Mouse (Mus musculus) midbrain, embryonic 16.5 days (tissue): ENCODE measurements around the gene Upk1a. TPM values are rescaled to one million over a fixed set of nuclear protein-coding genes. Genes with fewer than 3 reads are reported as not detected.

Experiments used
- ATAC-seq: fragments of 200-750 bp; cut with Nextera tagmentation; 2 replicates; pipeline ENCODE4 v1.8.0; 2017; ENCODE audit warnings: moderate TSS enrichment
- H3K27ac ChIP-seq: fragments of 300-500 bp; sonication (generic); 2 replicates; pipeline ENCODE4 v1.5.1; 2014; ENCODE audit warnings: mild to moderate bottlenecking, low read length, mixed read lengths
- H3K27me3 ChIP-seq: fragments of 300-500 bp; sonication (generic); 2 replicates; pipeline ENCODE4 v1.6.1; 2014; ENCODE audit warnings: low read depth, low read length, mixed read lengths; ENCODE audit not compliant: control insufficient read depth, insufficient read depth
- H3K36me3 ChIP-seq: fragments of 300-500 bp; sonication (generic); 2 replicates; pipeline ENCODE4 v1.6.1; 2014; ENCODE audit warnings: mild to moderate bottlenecking, low read length, moderate library complexity, mixed read lengths; ENCODE audit not compliant: control insufficient read depth, insufficient read depth
- H3K4me1 ChIP-seq: fragments of 300-500 bp; sonication (generic); 2 replicates; pipeline ENCODE4 v1.6.1; 2014; ENCODE audit warnings: mild to moderate bottlenecking, low read length, mixed read lengths; ENCODE audit not compliant: control insufficient read depth, insufficient read depth
- H3K4me2 ChIP-seq: fragments of 300-500 bp; sonication (generic); 2 replicates; pipeline ENCODE4 v1.6.1; 2014; ENCODE audit warnings: mild to moderate bottlenecking, low read length, mixed read lengths
- H3K4me3 ChIP-seq: fragments of 300-500 bp; sonication (generic); 2 replicates; pipeline ENCODE4 v1.5.1; 2014; ENCODE audit warnings: low read depth, mild to moderate bottlenecking, low read length, moderate library complexity, mixed read lengths
- H3K9ac ChIP-seq: fragments of 300-500 bp; sonication (generic); 2 replicates; pipeline ENCODE4 v1.6.1; 2014; ENCODE audit warnings: low read depth, low read length, mixed read lengths
- H3K9me3 ChIP-seq: fragments of 300-500 bp; sonication (generic); replicated peaks from 2 replicates; pipeline ENCODE4 v1.6.1; 2014; ENCODE audit warnings: mild to moderate bottlenecking, low read length, mixed read lengths; ENCODE audit not compliant: control insufficient read depth, poor library complexity, severe bottlenecking
- WGBS: fragments of 180-500 bp; shearing (Covaris S2); extraction: QIAGEN DNeasy Blood & Tissue Kit; methylation state at CpG from one replicate; pipeline ENCODE4 v1.1.7; 2014; 5-methylcytosine and 5-hydroxymethylcytosine counted together
- polyA plus RNA-seq: library from polyadenylated mRNA; unstranded; fragments of >200 nt; fragmentation: Nextera tagmentation; extraction: Ambion mirVana; gene quantifications from 2 replicates; pipeline ENCODE4 v1.2.1, GENCODE M21; 2015

Gene Upk1a
- 0.29 and 0.46 TPM in 2 replicates for polyA plus RNA-seq

DNA sequence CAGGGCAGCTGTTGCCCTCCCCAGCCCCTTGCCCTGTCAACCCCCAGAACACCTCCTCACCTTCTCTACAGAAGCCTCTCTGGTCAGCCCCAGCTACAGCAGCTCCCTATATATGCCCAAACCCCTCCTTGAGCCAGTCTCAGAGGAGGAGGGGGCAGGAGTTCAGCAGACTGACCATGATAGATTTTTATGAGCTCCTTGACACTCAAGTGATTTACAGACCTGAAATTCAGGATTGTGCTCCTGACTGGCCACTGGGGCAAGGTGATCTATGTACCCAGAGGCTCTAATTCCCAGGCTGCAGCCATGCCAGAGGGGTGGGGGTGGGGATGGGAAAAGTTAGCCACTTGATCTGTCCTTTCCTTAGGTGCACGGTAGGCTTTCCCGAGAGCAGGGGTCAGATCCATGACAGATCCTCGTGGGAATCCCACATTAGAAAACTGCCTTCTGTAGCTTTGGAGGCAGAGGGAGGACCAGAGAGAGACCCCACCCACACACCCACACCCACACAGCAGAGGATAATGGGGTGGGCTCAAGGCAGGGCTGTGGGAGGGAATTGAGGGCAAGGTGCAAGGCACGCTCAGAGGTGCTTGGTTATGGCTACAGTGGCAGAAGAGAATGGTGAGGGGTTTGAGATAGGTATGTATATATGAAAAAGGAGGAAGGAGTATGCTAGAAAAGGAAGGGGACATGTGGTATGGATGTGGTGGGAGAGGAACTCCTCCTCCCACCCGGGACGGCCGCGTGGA lies at the start of gene Upk1a:
Upk1a (minus strand) TSS at position 194 of the 749 bp plus-strand sequence.
- H3K27ac ChIP-seq: no peak within 1 kb of the TSS
- H3K36me3 ChIP-seq: peaks cover 11% of the 10 kb centered on the region
- H3K4me3 ChIP-seq: no peak within 1 kb of the TSS
- no peaks in the 10 kb centered on the region for H3K4me1 ChIP-seq
- H3K9ac ChIP-seq: no peak within 1 kb of the TSS
- no peak for ATAC-seq
- no peaks in the 10 kb centered on the region for H3K27me3 ChIP-seq
- no peaks in the 10 kb centered on the region for H3K9me3 ChIP-seq
- WGBS: 83% methylated on average over 8 of the region's 8 CpGs
- H3K4me2 ChIP-seq: no peak within 1 kb of the TSS

DNA sequence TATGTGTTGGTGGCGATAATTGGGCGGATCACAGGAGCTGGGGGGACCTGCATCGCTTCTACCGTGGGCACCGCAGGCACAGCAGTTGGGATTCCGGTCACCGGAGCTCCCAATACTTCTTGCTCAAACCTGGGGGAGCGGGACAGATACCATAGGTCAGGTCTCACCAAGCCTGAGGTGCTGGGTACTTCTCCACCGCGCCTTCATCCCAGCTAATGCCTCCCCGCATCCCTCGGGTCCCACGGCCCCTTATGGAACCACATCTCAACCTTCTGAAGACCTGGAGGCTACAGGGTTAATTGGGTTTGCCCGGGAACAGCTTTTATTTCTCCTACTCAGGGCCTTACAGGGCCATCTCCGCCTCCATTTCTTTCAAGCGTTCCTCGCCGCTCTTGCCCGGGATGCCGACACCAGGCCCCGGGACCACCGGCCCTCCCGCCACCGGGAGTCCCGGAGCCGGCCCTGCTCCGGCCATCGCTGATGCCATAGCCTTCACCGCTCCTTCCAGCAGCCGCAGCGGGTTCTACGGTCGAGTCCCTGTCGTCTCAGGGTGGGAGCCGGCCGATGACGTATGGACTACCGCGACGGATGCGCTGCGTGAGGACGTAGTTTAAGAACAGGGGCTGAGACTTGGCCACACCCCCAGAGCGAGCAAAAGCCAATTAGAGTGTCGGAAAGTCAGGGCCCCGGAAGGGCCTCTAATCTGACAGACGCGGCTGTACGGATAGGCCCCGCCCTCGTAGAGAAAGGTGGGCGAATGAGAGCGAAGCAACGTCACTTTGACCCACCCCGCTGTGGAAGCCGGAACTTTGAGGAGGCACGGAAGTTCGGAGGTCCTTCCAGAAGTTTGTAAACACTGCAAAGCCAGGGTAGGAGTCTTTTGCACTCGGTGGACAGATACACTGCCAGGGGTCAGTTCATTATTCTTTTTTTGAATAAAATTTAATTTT lies 37.2 kb upstream of the Upk1a start, which contains the start of gene Rbm42:
Rbm42 (minus strand) TSS at position 727 of the 950 bp plus-strand sequence.
- Histone ChIP-seq H3K27ac (peak within 1 kb of the TSS; percentile 83), H3K27me3 (no peaks in the 10 kb centered on the region), H3K9ac (peak within 1 kb of the TSS; percentile 97), H3K9me3 (no peaks in the 10 kb centered on the region), H3K4me1 (peaks cover 12% of the 10 kb centered on the region), H3K4me2 (peak within 1 kb of the TSS; percentile 97), H3K4me3 (peak within 1 kb of the TSS; percentile 92), H3K36me3 (peaks cover 17% of the 10 kb centered on the region)
- whole genome bisulfite sequencing: 1% methylated on average over 59 of the region's 59 CpGs
- peak; percentile 99 for ATAC-seq

DNA sequence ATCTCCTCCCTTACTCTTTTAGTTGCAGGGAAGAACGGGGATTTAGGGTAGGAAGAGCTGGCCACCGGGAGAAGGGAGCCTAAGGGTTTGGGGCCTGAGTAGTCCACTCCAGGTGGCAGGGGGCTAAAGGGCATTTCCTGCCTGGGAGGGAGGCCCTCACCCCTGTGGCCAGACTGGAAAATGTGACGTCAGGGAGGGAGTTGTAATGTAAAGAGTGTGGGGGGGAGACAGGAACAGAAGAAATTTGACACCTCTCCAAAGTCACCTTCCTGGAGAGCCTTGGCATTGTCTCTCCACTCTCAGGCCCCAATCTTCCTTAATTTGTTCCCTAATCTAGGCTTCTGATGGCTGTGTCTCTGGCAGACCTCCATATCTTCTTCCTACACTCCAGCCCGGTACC lies 26.4 kb upstream of the Upk1a start:
- no peak for ATAC-seq
- H3K27me3 ChIP-seq: peaks cover 25% of the 10 kb centered on the region
- H3K4me2 ChIP-seq: no peak overlapping the region
- H3K9me3 ChIP-seq: no peaks in the 10 kb centered on the region
- H3K4me3 ChIP-seq: no peak overlapping the region
- WGBS: 31% methylated on average over 4 of the region's 4 CpGs
- H3K36me3 ChIP-seq: peaks cover 32% of the 10 kb centered on the region
- H3K9ac ChIP-seq: no peak overlapping the region
- H3K27ac ChIP-seq: no peak overlapping the region
- 0 out of 2 replicates have a peak, but pooled peaks cover 3% of the 10 kb centered on the region for H3K4me1 ChIP-seq

DNA sequence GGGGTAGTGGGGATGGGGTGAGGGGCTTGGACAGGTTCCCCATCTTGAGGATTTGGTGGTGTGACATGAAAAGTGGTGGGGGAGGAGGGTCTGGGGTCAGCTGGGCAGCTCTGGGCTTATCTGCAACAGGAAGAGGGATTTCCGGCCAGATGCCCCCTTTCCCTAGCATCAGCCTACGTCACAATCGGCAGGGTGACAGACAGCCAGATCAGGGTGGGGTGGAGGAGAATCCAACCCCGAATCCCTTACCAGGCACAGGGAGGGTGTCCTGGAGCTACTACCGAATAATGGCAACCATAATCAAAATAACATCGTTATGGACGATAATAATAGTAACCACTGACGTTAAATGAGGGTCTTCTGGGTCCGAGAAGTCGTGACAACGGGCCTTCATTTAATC lies 23.7 kb upstream of the Upk1a start:
- no peak for ATAC-seq
- WGBS: 32% methylated on average over 11 of the region's 11 CpGs
- H3K4me2 ChIP-seq: no peak overlapping the region
- no peaks in the 10 kb centered on the region for H3K9me3 ChIP-seq
- no peak overlapping the region for H3K9ac ChIP-seq
- peaks cover 7% of the 10 kb centered on the region; the same call in 1 of the 2 replicates for H3K36me3 ChIP-seq
- H3K27me3 ChIP-seq: peaks cover 50% of the 10 kb centered on the region
- H3K4me1 ChIP-seq: 0 out of 2 replicates have a peak, but pooled peaks cover 3% of the 10 kb centered on the region
- H3K27ac ChIP-seq: no peak overlapping the region
- no peak overlapping the region for H3K4me3 ChIP-seq

DNA sequence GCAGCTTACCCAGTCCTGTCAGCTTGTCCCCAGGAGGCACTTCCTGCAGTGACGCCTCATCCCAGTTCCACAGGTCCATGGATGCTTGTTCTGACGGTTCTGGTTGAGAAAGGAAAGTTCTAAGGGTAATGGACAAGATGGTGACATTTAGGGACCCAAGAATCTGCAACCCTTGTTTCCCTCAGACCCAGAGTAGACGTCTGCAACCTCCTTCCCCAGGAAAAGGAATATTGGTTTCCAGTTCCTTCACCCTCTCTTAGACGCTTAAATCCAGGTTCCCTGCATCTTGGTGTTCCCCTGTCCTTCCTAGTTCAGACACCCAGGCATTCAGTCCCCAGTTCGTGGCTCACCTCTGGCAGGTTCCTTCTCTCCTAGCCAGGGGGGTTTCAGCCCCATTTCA lies 23.1 kb upstream of the Upk1a start, which contains the start of gene Etv2:
Etv2 (minus strand) TSS at position 101 of the 400 bp plus-strand sequence.
- no peaks in the 10 kb centered on the region for H3K9me3 ChIP-seq
- 0 out of 2 replicates have a peak, but pooled peaks cover 3% of the 10 kb centered on the region for H3K4me1 ChIP-seq
- no peak within 1 kb of the TSS for H3K9ac ChIP-seq
- peaks cover 55% of the 10 kb centered on the region for H3K27me3 ChIP-seq
- H3K4me2 ChIP-seq: 0 out of 2 replicates have a peak within 1 kb of the TSS, but pooled peaks have one; percentile 17
- H3K27ac ChIP-seq: no peak within 1 kb of the TSS
- WGBS: 4% methylated on average over 5 of the region's 5 CpGs
- no peak within 1 kb of the TSS for H3K4me3 ChIP-seq
- peaks cover 3% of the 10 kb centered on the region; the same call in 1 of the 2 replicates for H3K36me3 ChIP-seq
- no peak for ATAC-seq

DNA sequence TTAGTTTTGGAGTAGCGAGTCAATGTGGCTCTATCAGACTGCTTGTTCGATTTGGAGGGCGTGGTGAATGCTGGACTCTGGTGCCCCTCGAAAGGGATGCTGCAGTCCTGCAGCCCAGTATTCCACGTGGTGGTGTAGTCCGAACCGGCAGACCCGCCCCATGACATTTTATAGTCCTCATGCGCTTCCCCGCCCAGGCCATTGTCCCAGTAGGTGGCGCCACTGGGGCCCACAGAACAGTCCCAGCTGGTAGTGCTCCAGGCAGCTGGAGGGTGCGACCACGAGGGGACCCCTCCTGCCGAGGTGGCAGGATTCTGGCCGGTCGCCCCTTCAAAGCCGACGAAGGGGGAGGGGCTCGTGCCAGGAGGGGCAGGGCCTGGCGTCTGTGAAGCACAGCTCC lies 22.0 kb upstream of the Upk1a start:
- H3K9me3 ChIP-seq: no peaks in the 10 kb centered on the region
- 0 out of 2 replicates have a peak overlapping the region, but pooled peaks have one; percentile 17 for H3K4me2 ChIP-seq
- no peaks in the 10 kb centered on the region for H3K36me3 ChIP-seq
- 0 out of 2 replicates have a peak, but pooled peaks cover 3% of the 10 kb centered on the region for H3K4me1 ChIP-seq
- no peak overlapping the region for H3K4me3 ChIP-seq
- no peak; the same call in 1 of the 2 replicates for ATAC-seq
- WGBS: under 1% methylated on average over 20 of the region's 20 CpGs
- no peak overlapping the region for H3K9ac ChIP-seq
- peaks cover 59% of the 10 kb centered on the region for H3K27me3 ChIP-seq
- no peak overlapping the region for H3K27ac ChIP-seq

DNA sequence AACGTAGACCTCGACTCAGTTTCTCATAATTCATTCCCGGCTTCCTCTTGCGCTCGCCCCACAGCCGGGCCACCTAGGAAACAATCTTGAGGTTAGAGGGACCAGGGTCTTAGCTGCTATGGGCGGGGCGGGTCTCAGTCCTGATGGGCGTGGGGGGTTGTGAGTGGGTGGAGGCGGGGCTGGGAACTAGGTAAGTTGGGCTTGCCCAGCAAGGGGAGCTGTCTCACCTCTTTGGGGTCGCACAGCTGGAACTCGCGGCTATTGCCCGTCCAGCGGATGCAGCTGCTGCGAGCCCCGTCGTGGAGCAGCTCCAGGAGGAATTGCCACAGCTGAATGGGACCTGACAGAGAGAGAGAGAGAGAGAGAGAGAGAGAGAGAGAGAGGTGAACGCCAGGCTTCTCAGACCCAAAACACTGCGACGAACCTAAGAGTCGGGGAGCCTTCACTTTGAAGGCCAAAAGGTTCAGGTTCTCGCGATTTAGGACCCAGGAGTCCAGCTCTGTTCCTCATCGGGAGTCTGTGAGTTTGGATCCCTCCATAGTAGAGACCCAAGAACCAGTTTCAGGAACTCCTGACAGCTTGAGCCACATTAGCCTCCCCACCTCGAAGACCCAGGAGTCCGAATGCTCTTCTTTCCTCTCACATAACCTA lies 21.2 kb upstream of the Upk1a start:
- no peak overlapping the region for H3K4me2 ChIP-seq
- H3K27ac ChIP-seq: no peak overlapping the region
- H3K27me3 ChIP-seq: peaks cover 62% of the 10 kb centered on the region
- no peak for ATAC-seq
- no peak overlapping the region for H3K9ac ChIP-seq
- 0 out of 2 replicates have a peak, but pooled peaks cover 3% of the 10 kb centered on the region for H3K4me1 ChIP-seq
- 4% methylated on average over 27 of the region's 27 CpGs for WGBS
- no peaks in the 10 kb centered on the region for H3K36me3 ChIP-seq
- H3K4me3 ChIP-seq: no peak overlapping the region
- no peaks in the 10 kb centered on the region for H3K9me3 ChIP-seq

DNA sequence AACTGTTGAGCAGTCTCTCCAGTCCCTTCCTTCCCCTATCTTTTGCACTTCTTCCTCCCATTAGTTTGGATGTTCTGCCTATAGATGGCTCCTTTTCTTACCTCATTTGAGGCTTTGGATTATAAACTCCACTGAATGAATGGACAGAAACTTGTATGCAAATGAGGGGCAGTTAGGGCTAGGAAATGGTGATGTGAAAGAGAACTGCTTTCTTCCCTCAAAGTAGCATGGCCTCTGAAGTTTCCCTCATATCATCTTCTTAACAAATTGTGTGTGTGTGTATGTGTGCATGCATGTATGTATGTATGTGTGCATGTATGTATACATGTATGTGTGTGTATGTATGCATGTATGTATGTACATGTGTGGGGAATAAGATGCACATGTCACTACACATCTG lies 16.4 kb upstream of the Upk1a start:
- peaks cover 36% of the 10 kb centered on the region for H3K27me3 ChIP-seq
- H3K27ac ChIP-seq: no peak overlapping the region
- no peak overlapping the region for H3K9ac ChIP-seq
- peaks cover 9% of the 10 kb centered on the region for H3K4me1 ChIP-seq
- H3K9me3 ChIP-seq: no peaks in the 10 kb centered on the region
- no peak for ATAC-seq
- no peak overlapping the region for H3K4me3 ChIP-seq
- H3K36me3 ChIP-seq: 0 out of 2 replicates have a peak, but pooled peaks cover 3% of the 10 kb centered on the region
- no peak overlapping the region for H3K4me2 ChIP-seq
